Mouse (Mus musculus) B cell, adult (primary cell): ENCODE measurements around the gene Tmprss7. TPM values are rescaled to one million over a fixed set of nuclear protein-coding genes. Genes with fewer than 3 reads are reported as not detected.

Experiments
- total RNA-seq: library from RNA; stranded (reverse); gene quantifications from 4 replicates; pipeline ENCODE4 v1.2.4, GENCODE M21; 2023; ENCODE audit not compliant: inconsistent age

Tmprss7 gene
- total RNA-seq: not detected in 4 replicates

DNA sequence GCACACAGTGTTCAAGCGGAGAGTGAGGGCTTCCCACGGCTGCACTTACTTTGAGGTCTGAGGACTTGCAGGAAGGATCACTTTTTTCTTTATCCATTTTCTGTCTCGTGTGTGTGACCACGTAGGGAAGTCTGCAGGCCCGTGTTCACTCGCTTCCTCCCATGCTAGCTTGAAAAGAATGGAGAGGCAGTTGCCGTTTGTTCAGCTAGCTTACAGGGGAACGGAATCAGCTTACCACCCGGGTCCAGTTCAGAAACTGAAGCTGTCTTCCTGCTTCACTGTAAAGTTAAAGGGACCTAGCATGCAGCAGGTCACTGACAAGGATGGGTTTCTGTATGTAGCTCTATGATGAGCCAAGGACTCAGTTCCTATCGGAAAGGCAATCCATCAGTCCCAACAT lies at the start of gene Tmprss7:
TSS of gene Tmprss7 (minus strand) at position 101 of the 400 bp plus-strand sequence.

GRCm38 (mm10) chr16:45742615-45743476 lies 49.4 kb upstream of the Tmprss7 start, which contains the start of gene Abhd10:
Gene Abhd10 (minus strand): TSS chr16:45742955.

GRCm38 (mm10) chr16:45724061-45724741 lies 30.7 kb upstream of the Tmprss7 start, which contains the start of gene Tagln3:
Gene Tagln3 (minus strand): TSS chr16:45724608.

DNA sequence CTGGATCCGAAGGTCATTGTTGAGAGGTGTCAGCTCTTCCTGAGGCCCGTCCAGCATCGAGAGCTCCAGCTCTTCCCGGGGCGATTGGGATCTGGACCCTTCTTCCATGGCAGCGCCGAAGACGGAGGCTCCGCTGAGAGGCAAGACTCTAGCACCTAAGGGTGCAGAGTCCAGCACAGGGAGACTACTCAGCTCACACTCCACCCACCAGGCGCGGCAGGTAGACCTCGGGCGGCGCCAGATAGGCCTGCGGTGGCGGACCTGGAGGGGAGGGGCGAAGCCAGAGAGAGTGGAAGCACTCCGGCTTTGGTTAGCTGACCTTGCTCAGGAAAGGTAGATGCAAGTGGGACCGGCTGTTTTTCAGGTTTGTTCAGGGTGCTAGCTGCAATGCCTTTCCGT lies 39.5 kb downstream of the Tmprss7 start, which contains the start of gene BC016579:
TSS of gene BC016579 (minus strand) at position 135 of the 399 bp plus-strand sequence.

DNA sequence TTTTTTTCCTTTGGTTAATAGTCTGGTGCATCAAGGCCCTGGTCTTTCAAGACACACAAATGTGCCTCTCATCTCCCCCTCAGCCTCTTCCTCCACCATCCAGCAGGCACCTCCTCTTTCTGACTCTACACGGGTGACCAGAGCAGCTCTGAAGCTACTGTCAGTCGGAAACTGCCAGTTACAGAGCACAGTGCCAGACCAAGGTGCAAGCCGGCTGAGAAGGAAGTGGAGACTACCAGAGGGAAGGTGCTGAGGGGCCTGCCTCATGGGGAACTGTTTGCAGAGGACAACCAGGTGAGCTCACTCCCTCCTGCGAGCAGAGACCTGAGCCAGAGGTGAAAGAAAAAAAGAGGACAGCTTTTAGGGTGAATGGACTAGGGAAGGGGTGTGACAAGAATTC lies 83.2 kb downstream of the Tmprss7 start, which contains the start of gene Gcsam:
TSS of gene Gcsam (plus strand) at position 114 of the 400 bp plus-strand sequence.

Other genes starting within 250 kb of the Tmprss7 start
- not detected in 4 replicates for gene Gm609, start 200.7 kb downstream of the Tmprss7 start, total RNA-seq
- gene Gm17783, start 161.6 kb downstream of the Tmprss7 start, total RNA-seq: not detected in 4 replicates
- gene Slc9c1, start 158.3 kb downstream of the Tmprss7 start, total RNA-seq: 0.13 to 0.24 TPM in 2 of 4 replicates, not detected in the others
- gene Gcsam, start 83.3 kb downstream of the Tmprss7 start, total RNA-seq: 0.36 to 0.66 TPM (median 0.56 TPM) in 4 replicates
- not detected in 4 replicates for gene BC016579, start 39.6 kb downstream of the Tmprss7 start, total RNA-seq
- not detected in 4 replicates for gene Tagln3, start 30.9 kb upstream of the Tmprss7 start, total RNA-seq
- 31.6 to 40.2 TPM (median 33.8 TPM) in 4 replicates for gene Abhd10, start 49.3 kb upstream of the Tmprss7 start, total RNA-seq